Mouse (Mus musculus) B cell, adult 67 days (primary cell): ENCODE data around the gene Rnf5. TPM values are rescaled to one million over a fixed set of nuclear protein-coding genes. Genes with fewer than 3 reads are reported as not detected.

Experiments
- total RNA-seq, 2 experiments: library from RNA; stranded (reverse); gene quantifications; 4 replicates each; pipeline ENCODE4 v1.2.4; 2023

Rnf5 gene
- 10 to 100 TPM; 41.4 to 42.3 TPM for total RNA-seq

GRCm38 (mm10) chr17:34603375-34604060 is at the start of gene Rnf5:
Gene Rnf5, minus strand, starts transcription at chr17:34603690.

DNA sequence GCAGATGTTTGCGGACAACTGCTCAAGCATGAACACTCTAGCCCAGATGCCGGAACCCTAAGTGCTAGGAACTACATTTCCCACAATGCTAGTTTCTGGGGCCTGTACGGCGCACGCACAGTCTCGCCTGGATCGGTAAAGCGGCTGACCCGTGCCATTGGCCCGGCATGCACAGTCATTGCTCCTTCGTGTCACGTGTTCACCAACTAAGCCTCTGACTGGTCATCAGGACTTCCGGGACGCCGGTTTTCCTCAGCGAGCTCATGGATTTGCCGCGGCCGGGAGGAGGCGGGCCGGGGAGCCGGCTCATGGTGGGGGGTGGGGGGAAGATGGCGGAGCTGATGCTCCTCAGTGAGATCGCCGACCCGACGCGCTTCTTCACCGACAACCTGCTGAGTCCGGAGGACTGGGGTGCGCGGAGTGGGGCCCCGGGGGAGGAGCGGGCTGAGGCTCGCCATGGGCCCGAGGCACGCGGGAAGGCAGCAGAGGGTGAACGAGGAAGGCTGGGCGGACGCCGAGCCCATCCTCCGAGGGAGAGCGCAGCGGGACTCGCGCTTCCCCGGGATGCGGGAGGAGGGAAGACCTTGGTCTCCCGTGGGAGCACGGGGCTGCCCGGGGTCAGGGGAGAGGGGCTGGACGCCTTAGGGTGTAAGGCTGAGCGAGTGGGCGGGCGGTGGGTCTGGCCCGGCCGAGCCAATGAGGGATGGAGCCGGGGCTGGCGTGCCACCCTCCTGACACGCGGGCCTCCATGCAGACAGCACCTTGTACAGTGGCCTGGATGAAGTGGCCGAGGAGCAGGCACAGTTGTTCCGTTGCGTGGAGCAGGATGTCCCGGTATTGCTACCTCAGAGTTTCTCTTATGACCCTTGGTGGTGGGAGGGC is 43.7 kb upstream of the Rnf5 start, which contains the start of gene Atf6b:
Gene Atf6b (plus strand): TSS at position 241 of the 882 bp plus-strand sequence.

DNA sequence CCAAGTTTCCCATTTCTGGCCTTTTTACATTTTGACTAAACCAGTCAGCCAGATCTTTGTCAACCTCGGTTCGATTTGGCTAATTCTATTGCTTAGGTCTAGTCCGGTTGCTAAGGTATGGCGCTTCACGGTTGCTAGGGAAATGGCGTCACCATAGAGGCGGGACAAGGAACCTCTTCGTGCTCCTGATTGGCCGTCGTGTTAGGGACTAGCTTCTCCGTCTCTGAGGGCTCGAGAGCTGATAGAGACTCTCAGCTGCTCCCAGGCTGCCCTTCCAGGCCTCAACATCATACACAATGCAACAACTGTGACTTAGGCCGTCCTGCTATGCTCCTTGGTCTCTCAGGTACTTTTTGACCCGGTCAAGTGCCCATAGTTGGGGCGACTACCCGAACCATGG is 41.1 kb upstream of the Rnf5 start, which contains the start of gene Fkbpl:
Gene Fkbpl (plus strand): TSS at position 157 of the 400 bp plus-strand sequence.

GRCm38 (mm10) chr17:34629221-34629751 is 25.8 kb upstream of the Rnf5 start, which contains the start of gene Prrt1:
Gene Prrt1, plus strand, starts transcription at chr17:34629533.

DNA sequence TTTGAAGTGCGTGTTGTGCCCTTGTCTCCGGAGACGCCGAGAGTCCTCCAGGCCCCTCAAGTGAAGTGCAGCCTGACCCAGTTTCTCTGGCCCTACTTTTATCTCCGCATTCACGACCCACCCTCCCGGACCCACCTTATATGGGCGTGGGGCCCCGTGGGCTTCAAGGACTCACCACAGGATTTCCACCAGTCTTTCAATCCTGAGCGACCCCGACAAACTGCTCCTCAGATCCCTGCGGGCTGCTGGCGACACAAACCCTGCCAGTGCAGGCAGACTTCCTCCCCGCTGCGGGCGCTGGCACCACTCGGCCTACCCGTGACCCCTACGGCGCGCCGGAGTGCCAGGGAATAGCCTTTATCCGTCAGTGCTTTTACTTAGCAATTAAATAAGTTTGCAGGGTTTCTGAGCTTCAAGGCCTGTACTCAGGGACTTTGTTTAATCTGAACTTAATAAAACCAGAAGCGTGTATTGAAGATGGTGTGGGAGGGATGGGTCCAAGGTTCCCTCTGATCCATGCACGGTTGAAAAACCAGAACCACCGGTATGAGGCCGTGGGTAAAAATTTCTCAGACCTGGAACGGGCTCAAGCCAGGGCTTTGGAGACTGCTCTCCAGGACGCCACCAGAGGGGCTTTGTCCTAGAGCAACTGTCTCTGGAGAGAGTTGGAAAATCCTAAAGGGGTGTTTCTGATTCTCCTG is 24.6 kb upstream of the Rnf5 start, which contains the start of gene Ppt2:
Gene Ppt2 (minus strand): TSS at position 568 of the 701 bp plus-strand sequence.

DNA sequence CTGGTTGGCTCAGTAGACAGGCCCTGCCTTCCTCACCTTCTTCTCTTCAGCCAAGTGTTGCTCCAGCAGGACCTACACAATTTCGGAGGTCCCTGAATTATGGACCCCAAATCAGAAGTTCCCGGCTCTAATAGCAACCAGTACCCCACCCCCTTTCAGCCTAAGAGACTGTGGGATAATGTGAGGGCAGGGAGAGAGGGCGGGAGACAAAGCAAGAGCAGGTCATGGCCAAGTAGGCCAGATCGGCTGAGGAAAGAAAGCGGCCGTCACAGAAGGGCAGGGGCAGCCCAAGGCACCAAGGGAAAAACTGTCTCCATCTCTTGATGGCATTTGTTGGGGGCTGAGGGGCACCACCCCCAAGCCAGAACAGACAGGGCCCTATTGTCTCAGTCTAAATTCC is 12.4 kb upstream of the Rnf5 start, which contains the start of gene Egfl8:
Gene Egfl8 (minus strand): TSS at position 101 of the 400 bp plus-strand sequence.

GRCm38 (mm10) chr17:34604061-34604508 is 595 bp upstream of the Rnf5 start, which contains the start of gene Agpat1:
Gene Agpat1, plus strand, starts transcription at chr17:34604262.

GRCm38 (mm10) chr17:34597566-34598095 is 5.9 kb downstream of the Rnf5 start, which contains the start of gene Ager:
Gene Ager, plus strand, starts transcription at chr17:34597862.

GRCm38 (mm10) chr17:34591029-34591993 is 12.2 kb downstream of the Rnf5 start, which contains the start of gene Pbx2:
Gene Pbx2, plus strand, starts transcription at chr17:34591266.

DNA sequence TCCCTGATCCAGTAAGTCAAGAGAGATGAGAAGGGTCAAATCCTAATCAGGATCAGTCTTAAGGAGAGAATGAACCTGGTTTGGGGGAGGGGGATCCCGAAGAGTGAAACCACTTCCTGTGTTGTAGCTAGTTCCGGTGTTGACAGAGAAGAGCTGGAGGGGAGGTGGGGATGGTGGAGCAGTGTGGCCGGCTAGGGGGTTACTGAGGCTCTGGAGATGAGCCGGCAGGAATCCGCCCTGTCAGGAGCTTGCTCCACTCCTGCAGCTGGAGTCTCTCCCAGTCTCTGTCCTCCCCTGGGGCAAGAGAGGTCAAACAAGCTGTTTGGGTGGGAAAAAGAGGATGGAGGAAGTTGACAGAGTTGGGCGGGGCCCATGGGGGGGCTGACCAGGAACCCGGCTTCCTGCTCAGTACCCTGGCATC is 13.8 kb downstream of the Rnf5 start, which contains the start of gene Gpsm3:
Gene Gpsm3 (plus strand): TSS at position 126 of the 421 bp plus-strand sequence.

GRCm38 (mm10) chr17:34564003-34564421 is 39.5 kb downstream of the Rnf5 start, which contains the start of gene Notch4:
Gene Notch4, plus strand, starts transcription at chr17:34564268.

Other genes with a start within 250 kb of the Rnf5 start
- 10 to 100 TPM in 1 of 2 experiments, 1 to 10 TPM in 1; 9.3 to 12.5 TPM for gene Btnl2, start 248.9 kb downstream of the Rnf5 start, total RNA-seq
- 1 to 10 TPM; 2.7 to 4.5 TPM for gene Btnl1, start 226.6 kb downstream of the Rnf5 start, total RNA-seq
- gene BC051142, start 204.9 kb downstream of the Rnf5 start, total RNA-seq = 10 to 100 TPM; 14.3 to 15.6 TPM
- gene Btnl4, start 126.4 kb downstream of the Rnf5 start, total RNA-seq = not detected
- not detected for gene Btnl6, start 86.3 kb downstream of the Rnf5 start, total RNA-seq
- 1 to 10 TPM; 1.0 to 1.9 TPM for gene Notch4, start 39.4 kb downstream of the Rnf5 start, total RNA-seq
- gene Gpsm3, start 13.9 kb downstream of the Rnf5 start, total RNA-seq = 100 to 1,000 TPM; 132 to 134 TPM
- 10 to 100 TPM; 54.9 to 59.0 TPM for gene Pbx2, start 12.4 kb downstream of the Rnf5 start, total RNA-seq
- gene Ager, start 5.8 kb downstream of the Rnf5 start, total RNA-seq = 1 to 10 TPM; 5.3 to 5.8 TPM
- gene Agpat1, start 572 bp upstream of the Rnf5 start, total RNA-seq = 10 to 100 TPM; 67.5 to 72.5 TPM
- gene Egfl8, start 12.3 kb upstream of the Rnf5 start, total RNA-seq = not detected
- gene Ppt2, start 24.8 kb upstream of the Rnf5 start, total RNA-seq = 1 to 10 TPM; 2.1 to 6.8 TPM
- not detected for gene Prrt1, start 25.8 kb upstream of the Rnf5 start, total RNA-seq
- 1 to 10 TPM; 2.9 to 5.3 TPM for gene Fkbpl, start 41.1 kb upstream of the Rnf5 start, total RNA-seq
- 10 to 100 TPM; 81.4 to 84.7 TPM for gene Atf6b, start 43.5 kb upstream of the Rnf5 start, total RNA-seq
- not detected for gene Tnxb, start 66.8 kb upstream of the Rnf5 start, total RNA-seq
- gene C4b, start 140.2 kb upstream of the Rnf5 start, total RNA-seq = 1 to 10 TPM in 1 of 2 experiments, under 1 TPM in 1; 0.47 to 1.2 TPM
- gene Cyp21a1, start 200.9 kb upstream of the Rnf5 start, total RNA-seq = not detected
- gene Stk19, start 233.3 kb upstream of the Rnf5 start, total RNA-seq = 10 to 100 TPM; 57.8 to 67.8 TPM
- gene Dxo, start 233.3 kb upstream of the Rnf5 start, total RNA-seq = 10 to 100 TPM; 87.2 to 90.1 TPM
- gene Skiv2l, start 246.5 kb upstream of the Rnf5 start, total RNA-seq = 100 to 1,000 TPM; 106 to 113 TPM
- gene Nelfe, start 246.7 kb upstream of the Rnf5 start, total RNA-seq = 10 to 100 TPM; 32.7 to 37.8 TPM